Mouse (Mus musculus): Measurements from ENCODE around the gene Ifnl2. TPM values are rescaled to one million over a fixed set of nuclear protein-coding genes. Genes with fewer than 3 reads are reported as not detected.
A peak's percentile ranks its signal among the peaks of the same experiment; 100 is the strongest.

Ifnl2 gene
- total and polyA plus RNA-seq, 3 experiments, result not detected

GRCm38 (mm10) chr7:28466721-28467212, 43.5 kb downstream of the Ifnl2 start:
- no peak for DNase-seq
- WGBS, result 27% methylated on average over 40 of the region's 40 CpGs
- H3K79me2 ChIP-seq (replicated peaks; ENCODE audit: control insufficient read depth, insufficient read depth, low read length), result no peaks in the 10 kb centered on the region
- H3K27ac ChIP-seq, result no peak overlapping the region
- no peaks in the 10 kb centered on the region for H3K36me3 ChIP-seq (ENCODE audit: control insufficient read depth, insufficient read depth, low read length)
- no peak for TF ChIP-seq EP300 (IDR thresholded peaks at IDR 0.05; ENCODE audit: insufficient read depth, low read depth, low read length)
- no peak for TF ChIP-seq CTCF (IDR thresholded peaks at IDR 0.05)
- TF ChIP-seq POLR2A (IDR thresholded peaks at IDR 0.05; ENCODE audit: insufficient read depth, low read depth, low read length), result no peak
- peak overlapping the region; percentile 46 for H3K4me3 ChIP-seq
- H3K9ac ChIP-seq (ENCODE audit: low read depth, low read length), result no peak overlapping the region
- intact Hi-C loops (cut with DNase I), result no loop called here
- H3K4me1 ChIP-seq (ENCODE audit: control insufficient read depth, insufficient read depth, low read length), result no peaks in the 10 kb centered on the region
- H3K27me3 ChIP-seq (ENCODE audit: control insufficient read depth, insufficient read depth, low read length), result peaks cover 15% of the 10 kb centered on the region

DNA sequence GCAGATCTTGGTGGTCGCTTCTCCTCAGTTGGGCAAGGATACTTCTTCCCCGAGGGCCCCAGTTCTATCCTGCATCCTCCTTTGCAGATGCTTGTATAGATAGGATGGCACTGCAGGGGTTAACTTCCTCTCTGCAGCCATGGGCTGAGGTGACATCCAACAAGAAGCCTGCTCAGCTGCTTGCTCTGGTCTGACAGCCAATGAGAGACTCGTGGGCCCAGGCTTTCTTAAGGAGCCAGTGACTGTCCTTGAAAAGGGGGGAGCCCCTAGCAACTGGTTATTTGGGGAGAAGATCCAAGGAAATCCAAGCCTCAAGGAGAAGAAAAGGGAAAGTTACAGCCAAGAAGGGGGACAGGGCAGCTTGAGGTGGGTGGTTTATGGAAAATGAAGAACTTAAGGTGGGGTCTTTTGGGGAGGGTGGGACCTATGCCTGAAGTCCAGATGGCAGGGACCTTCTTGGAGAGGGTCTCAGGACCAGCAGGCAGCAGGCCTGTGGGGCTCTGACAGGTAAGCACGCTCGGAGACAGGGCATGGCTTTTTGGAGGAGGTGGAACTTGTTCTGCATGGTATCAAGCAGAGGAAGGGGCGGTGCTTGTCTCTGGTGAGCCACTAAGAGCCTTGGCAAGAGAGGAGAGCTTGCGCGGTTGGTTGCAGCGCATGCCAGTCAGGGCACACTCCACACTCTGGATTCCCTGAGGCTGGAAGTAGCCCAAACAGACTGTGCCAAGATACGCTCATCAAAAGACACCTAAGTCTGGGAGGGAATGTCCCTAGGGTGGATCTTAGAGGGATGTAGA, 45.6 kb downstream of the Ifnl2 start:
- no peak for TF ChIP-seq POLR2A (IDR thresholded peaks at IDR 0.05; ENCODE audit: insufficient read depth, low read depth, low read length)
- TF ChIP-seq CTCF (IDR thresholded peaks at IDR 0.05), result no peak
- TF ChIP-seq EP300 (IDR thresholded peaks at IDR 0.05; ENCODE audit: insufficient read depth, low read depth, low read length), result no peak
- Histone ChIP-seq H3K4me1 (ENCODE audit: control insufficient read depth, insufficient read depth, low read length) (no peaks in the 10 kb centered on the region), H3K27me3 (ENCODE audit: control insufficient read depth, insufficient read depth, low read length) (peaks cover 15% of the 10 kb centered on the region), H3K27ac (no peak overlapping the region), H3K79me2 (replicated peaks; ENCODE audit: control insufficient read depth, insufficient read depth, low read length) (no peaks in the 10 kb centered on the region), H3K4me3 (no peak overlapping the region), H3K36me3 (ENCODE audit: control insufficient read depth, insufficient read depth, low read length) (no peaks in the 10 kb centered on the region), H3K9ac (ENCODE audit: low read depth, low read length) (no peak overlapping the region)
- no peak for DNase-seq
- WGBS, result 69% methylated on average over 10 of the region's 10 CpGs
- intact Hi-C loops (cut with DNase I), result no loop called here

DNA sequence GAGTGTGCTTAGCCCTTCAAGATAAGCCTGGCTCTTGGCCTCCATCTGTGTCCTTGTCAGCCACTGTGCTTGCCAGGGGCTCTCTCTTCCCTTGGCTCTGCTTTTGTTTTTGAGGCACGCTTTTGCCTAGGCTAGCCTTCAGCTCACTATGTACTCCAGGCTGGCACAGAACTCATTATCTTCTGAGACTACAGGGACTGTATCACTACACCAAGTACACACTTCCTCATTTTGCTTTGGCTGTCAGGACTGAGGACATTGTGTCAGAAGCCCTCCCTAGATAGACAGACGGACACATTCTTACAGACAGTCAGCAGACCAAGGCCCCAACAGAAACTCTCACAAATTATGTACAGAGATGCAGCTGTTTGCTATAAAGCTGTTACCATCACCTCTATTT, 47.5 kb downstream of the Ifnl2 start:
- Histone ChIP-seq H3K36me3 (ENCODE audit: control insufficient read depth, insufficient read depth, low read length) (no peaks in the 10 kb centered on the region), H3K79me2 (replicated peaks; ENCODE audit: control insufficient read depth, insufficient read depth, low read length) (no peaks in the 10 kb centered on the region), H3K4me1 (ENCODE audit: control insufficient read depth, insufficient read depth, low read length) (no peaks in the 10 kb centered on the region), H3K27me3 (ENCODE audit: control insufficient read depth, insufficient read depth, low read length) (peaks cover 15% of the 10 kb centered on the region), H3K4me3 (no peak overlapping the region), H3K9ac (ENCODE audit: low read depth, low read length) (no peak overlapping the region), H3K27ac (no peak overlapping the region)
- no peak for DNase-seq
- WGBS, result 87% methylated on average over 2 of the region's 2 CpGs
- intact Hi-C loops (cut with DNase I), result no loop called here
- TF ChIP-seq CTCF (IDR thresholded peaks at IDR 0.05), result no peak
- TF ChIP-seq EP300 (IDR thresholded peaks at IDR 0.05; ENCODE audit: insufficient read depth, low read depth, low read length), result no peak
- TF ChIP-seq POLR2A (IDR thresholded peaks at IDR 0.05; ENCODE audit: insufficient read depth, low read depth, low read length), result no peak

DNA sequence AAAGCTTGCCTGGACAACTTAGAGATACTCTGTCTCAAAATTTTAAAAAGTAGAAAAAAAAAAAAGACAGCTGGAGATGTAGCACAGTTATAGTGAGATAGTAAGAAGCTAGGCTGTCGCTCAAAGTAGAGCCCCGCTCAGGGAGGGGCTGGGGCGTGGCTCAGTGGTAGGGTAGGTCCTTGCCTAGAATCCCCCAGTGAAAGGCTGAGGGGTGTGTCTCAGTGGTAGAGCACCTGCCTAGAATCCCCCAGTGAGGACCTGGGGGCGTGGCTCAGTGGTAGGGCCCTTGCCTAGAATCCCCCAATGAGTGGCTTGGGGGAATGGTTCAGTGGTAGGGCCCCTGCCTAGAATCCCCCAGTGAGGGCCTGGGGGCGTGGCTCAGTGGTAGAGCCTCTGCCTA, 49.9 kb downstream of the Ifnl2 start:
- no peak for TF ChIP-seq POLR2A (IDR thresholded peaks at IDR 0.05; ENCODE audit: insufficient read depth, low read depth, low read length)
- no peak for TF ChIP-seq EP300 (IDR thresholded peaks at IDR 0.05; ENCODE audit: insufficient read depth, low read depth, low read length)
- TF ChIP-seq CTCF (IDR thresholded peaks at IDR 0.05), result no peak
- Histone ChIP-seq H3K27ac (no peak overlapping the region), H3K27me3 (ENCODE audit: control insufficient read depth, insufficient read depth, low read length) (no peaks in the 10 kb centered on the region), H3K79me2 (replicated peaks; ENCODE audit: control insufficient read depth, insufficient read depth, low read length) (no peaks in the 10 kb centered on the region), H3K9ac (ENCODE audit: low read depth, low read length) (no peak overlapping the region), H3K4me1 (ENCODE audit: control insufficient read depth, insufficient read depth, low read length) (no peaks in the 10 kb centered on the region), H3K4me3 (no peak overlapping the region), H3K36me3 (ENCODE audit: control insufficient read depth, insufficient read depth, low read length) (no peaks in the 10 kb centered on the region)
- no peak for DNase-seq
- 92% methylated on average over 5 of the region's 5 CpGs for WGBS
- intact Hi-C loops (cut with DNase I), result no loop called here

Other genes starting within 250 kb of the Ifnl2 start
- 10 to 100 TPM; 11.2 to 11.9 TPM for gene Eid2, start 242.6 kb downstream of the Ifnl2 start, total RNA-seq (2021)
- 4.2 and 4.6 TPM in 2 replicates for gene Eid2, start 242.6 kb downstream of the Ifnl2 start, polyA plus RNA-seq (2012; rRNA removed)
- 10 to 100 TPM; 11.2 to 13.0 TPM for gene Eid2b, start 232.7 kb downstream of the Ifnl2 start, total RNA-seq (2021)
- 6.7 and 7.2 TPM in 2 replicates for gene Eid2b, start 232.7 kb downstream of the Ifnl2 start, polyA plus RNA-seq (2012; rRNA removed)
- not detected for gene Selenov, start 219.3 kb downstream of the Ifnl2 start, total RNA-seq (2021)
- gene Selenov, start 219.3 kb downstream of the Ifnl2 start, polyA plus RNA-seq (2012; rRNA removed), result 0.08 TPM in 1 of 2 replicates, not detected in the other
- not detected for gene Dll3, start 208.2 kb downstream of the Ifnl2 start, total RNA-seq (2021)
- gene Dll3, start 208.2 kb downstream of the Ifnl2 start, polyA plus RNA-seq (2012; rRNA removed), result not detected in 2 replicates
- gene Timm50, start 198.4 kb downstream of the Ifnl2 start, total RNA-seq (2021), result 10 to 100 TPM; 60.0 to 63.5 TPM
- gene Timm50, start 198.4 kb downstream of the Ifnl2 start, polyA plus RNA-seq (2012; rRNA removed), result 63.0 and 72.8 TPM in 2 replicates
- 10 to 100 TPM; 52.5 to 59.9 TPM for gene Supt5, start 171.7 kb downstream of the Ifnl2 start, total RNA-seq (2021)
- gene Supt5, start 171.7 kb downstream of the Ifnl2 start, polyA plus RNA-seq (2012; rRNA removed), result 64.3 and 72.4 TPM in 2 replicates
- gene Rps16, start 159.8 kb downstream of the Ifnl2 start, total RNA-seq (2021), result 100 to 1,000 TPM; 496 to 556 TPM
- gene Rps16, start 159.8 kb downstream of the Ifnl2 start, polyA plus RNA-seq (2012; rRNA removed), result 312 and 411 TPM in 2 replicates
- gene Plekhg2, start 137.9 kb downstream of the Ifnl2 start, total RNA-seq (2021), result 10 to 100 TPM; 10.4 to 14.3 TPM
- 15.9 and 16.3 TPM in 2 replicates for gene Plekhg2, start 137.9 kb downstream of the Ifnl2 start, polyA plus RNA-seq (2012; rRNA removed)
- 10 to 100 TPM; 19.4 to 26.3 TPM for gene Zfp36, start 130.2 kb downstream of the Ifnl2 start, total RNA-seq (2021)
- 26.1 and 28.2 TPM in 2 replicates for gene Zfp36, start 130.2 kb downstream of the Ifnl2 start, polyA plus RNA-seq (2012; rRNA removed)
- gene Med29, start 117.7 kb downstream of the Ifnl2 start, total RNA-seq (2021), result 10 to 100 TPM; 20.8 to 21.5 TPM
- 48.8 and 50.4 TPM in 2 replicates for gene Med29, start 117.7 kb downstream of the Ifnl2 start, polyA plus RNA-seq (2012; rRNA removed)
- gene Paf1, start 117.5 kb downstream of the Ifnl2 start, total RNA-seq (2021), result 10 to 100 TPM; 41.3 to 42.1 TPM
- gene Paf1, start 117.5 kb downstream of the Ifnl2 start, polyA plus RNA-seq (2012; rRNA removed), result 63.8 and 67.0 TPM in 2 replicates
- gene Gmfg, start 73.0 kb downstream of the Ifnl2 start, total RNA-seq (2021), result 1 to 10 TPM; 3.8 to 5.3 TPM
- gene Gmfg, start 73.0 kb downstream of the Ifnl2 start, polyA plus RNA-seq (2012; rRNA removed), result 6.8 and 7.1 TPM in 2 replicates
- gene Lrfn1, start 58.5 kb downstream of the Ifnl2 start, total RNA-seq (2021), result under 1 TPM; 0.68 to 0.73 TPM
- gene Lrfn1, start 58.5 kb downstream of the Ifnl2 start, polyA plus RNA-seq (2012; rRNA removed), result 0.82 and 1.3 TPM in 2 replicates
- not detected for gene Ifnl3, start 12.4 kb upstream of the Ifnl2 start, total RNA-seq (2021)
- gene Ifnl3, start 12.4 kb upstream of the Ifnl2 start, polyA plus RNA-seq (2012; rRNA removed), result not detected in 2 replicates
- not detected for gene Sycn, start 30.4 kb upstream of the Ifnl2 start, total RNA-seq (2021)
- gene Sycn, start 30.4 kb upstream of the Ifnl2 start, polyA plus RNA-seq (2012; rRNA removed), result not detected in 2 replicates
- gene Nccrp1, start 36.8 kb upstream of the Ifnl2 start, total RNA-seq (2021), result not detected
- not detected in 2 replicates for gene Nccrp1, start 36.8 kb upstream of the Ifnl2 start, polyA plus RNA-seq (2012; rRNA removed)
- gene Samd4b, start 87.7 kb upstream of the Ifnl2 start, total RNA-seq (2021), result 10 to 100 TPM; 21.9 to 22.4 TPM
- gene Samd4b, start 87.7 kb upstream of the Ifnl2 start, polyA plus RNA-seq (2012; rRNA removed), result 38.8 and 46.1 TPM in 2 replicates
- gene Pak4, start 87.7 kb upstream of the Ifnl2 start, total RNA-seq (2021), result 1 to 10 TPM; 8.8 to 9.4 TPM
- gene Pak4, start 87.7 kb upstream of the Ifnl2 start, polyA plus RNA-seq (2012; rRNA removed), result 6.4 and 7.6 TPM in 2 replicates
- not detected for gene Acp7, start 120.9 kb upstream of the Ifnl2 start, total RNA-seq (2021)
- gene Acp7, start 120.9 kb upstream of the Ifnl2 start, polyA plus RNA-seq (2012; rRNA removed), result 0.49 TPM in 1 of 2 replicates, not detected in the other
- under 1 TPM in 1 of 2 experiments, not detected in 1; 0.23 TPM for gene Fbxo27, start 182.4 kb upstream of the Ifnl2 start, total RNA-seq (2021)
- gene Fbxo27, start 182.4 kb upstream of the Ifnl2 start, polyA plus RNA-seq (2012; rRNA removed), result 1.1 and 1.2 TPM in 2 replicates
- gene Fbxo17, start 206.3 kb upstream of the Ifnl2 start, total RNA-seq (2021), result under 1 TPM; 0.37 to 0.57 TPM
- gene Fbxo17, start 206.3 kb upstream of the Ifnl2 start, polyA plus RNA-seq (2012; rRNA removed), result 1.7 and 2.0 TPM in 2 replicates
- 10 to 100 TPM; 47.8 to 57.3 TPM for gene Mrps12, start 231.4 kb upstream of the Ifnl2 start, total RNA-seq (2021)
- 36.3 and 51.9 TPM in 2 replicates for gene Mrps12, start 231.4 kb upstream of the Ifnl2 start, polyA plus RNA-seq (2012; rRNA removed)
- 10 to 100 TPM; 13.7 to 14.2 TPM for gene Sars2, start 231.5 kb upstream of the Ifnl2 start, total RNA-seq (2021)
- 18.5 and 20.2 TPM in 2 replicates for gene Sars2, start 231.5 kb upstream of the Ifnl2 start, polyA plus RNA-seq (2012; rRNA removed)
- gene Ccer2, start 245.7 kb upstream of the Ifnl2 start, total RNA-seq (2021), result not detected
- gene Ccer2, start 245.7 kb upstream of the Ifnl2 start, polyA plus RNA-seq (2012; rRNA removed), result not detected in 2 replicates

Measured in heart, adult 2 months (tissue).